Mouse (Mus musculus) heart, adult 2 months (tissue): ENCODE data around the gene Birc6.

Source experiments
- CTCF ChIP-seq: fragments of 200-600 bp; IDR thresholded peaks from 2 replicates; pipeline ENCODE4 v1.8.1; 2022; ENCODE audit warnings: antibody characterized with exemption, mild to moderate bottlenecking, moderate library complexity
- EP300 ChIP-seq: fragments of 200-500 bp; IDR thresholded peaks from 2 replicates; pipeline ENCODE4 v1.6.1; 2011; ENCODE audit warnings: low read depth, low read length, control low read depth; ENCODE audit not compliant: insufficient read depth
- POLR2A ChIP-seq: fragments of 200-500 bp; IDR thresholded peaks from 2 replicates; pipeline ENCODE4 v1.6.1; 2011; ENCODE audit warnings: mild to moderate bottlenecking, low read depth, low read length, control low read depth; ENCODE audit not compliant: insufficient read depth

GRCm38 (mm10) chr17:74601201-74601600 is 73.1 kb downstream of the Birc6 start:
- TF ChIP-seq CTCF, result no peak
- no peak for TF ChIP-seq POLR2A
- TF ChIP-seq EP300, result no peak
